Mouse (Mus musculus) limb, embryonic 13.5 days (tissue): Measurements from ENCODE around the gene Lrit3. TPM values are rescaled to one million over a fixed set of nuclear protein-coding genes. Genes with fewer than 3 reads are reported as not detected.

Experiments
- ATAC-seq: fragments of 200-750 bp; cut with Nextera tagmentation; 2 replicates; pipeline ENCODE4 v1.8.0; 2017; ENCODE audit warnings: low read depth, moderate number of reproducible peaks, moderate TSS enrichment; ENCODE audit not compliant: low FRiP score
- H3K27ac ChIP-seq: fragments of 300-500 bp; sonication (generic); 2 replicates; pipeline ENCODE4 v1.5.1; 2015; ENCODE audit warnings: inconsistent platforms, mild to moderate bottlenecking, moderate library complexity
- H3K27me3 ChIP-seq: fragments of 300-500 bp; sonication (generic); 2 replicates; pipeline ENCODE4 v1.6.1; 2015; ENCODE audit warnings: mild to moderate bottlenecking, inconsistent platforms
- H3K36me3 ChIP-seq: fragments of 300-500 bp; sonication (generic); 2 replicates; pipeline ENCODE4 v1.6.1; 2015; ENCODE audit warnings: inconsistent platforms, mild to moderate bottlenecking, moderate library complexity
- H3K4me1 ChIP-seq: fragments of 300-500 bp; sonication (generic); 2 replicates; pipeline ENCODE4 v1.6.1; 2015; ENCODE audit warnings: inconsistent platforms
- H3K4me2 ChIP-seq: fragments of 300-500 bp; sonication (generic); replicated peaks from 2 replicates; pipeline ENCODE4 v1.6.1; 2015; ENCODE audit warnings: inconsistent platforms, mild to moderate bottlenecking, moderate library complexity
- H3K4me3 ChIP-seq: fragments of 300-500 bp; sonication (generic); 2 replicates; pipeline ENCODE4 v1.5.1; 2015; ENCODE audit warnings: moderate library complexity, mild to moderate bottlenecking, inconsistent platforms
- H3K9ac ChIP-seq: fragments of 300-500 bp; sonication (generic); 2 replicates; pipeline ENCODE4 v1.6.1; 2015; ENCODE audit warnings: mild to moderate bottlenecking, inconsistent platforms
- H3K9me3 ChIP-seq: fragments of 300-500 bp; sonication (generic); 2 replicates; pipeline ENCODE4 v1.6.1; 2016; ENCODE audit warnings: inconsistent platforms
- WGBS: fragments of 180-500 bp; shearing (Covaris S2); methylation state at CpG from one replicate; pipeline ENCODE4 v1.1.7; 2015; 5-methylcytosine and 5-hydroxymethylcytosine counted together
- polyA plus RNA-seq: library from polyadenylated mRNA; unstranded; fragments of >200 nt; fragmentation: Nextera tagmentation; extraction: Ambion mirVana; gene quantifications from 2 replicates; pipeline ENCODE4 v1.2.1, GENCODE M21; 2015

The Lrit3 gene
- polyA plus RNA-seq, result not detected in 2 replicates

GRCm38 (mm10) chr3:129803765-129804164 is at the start of gene Lrit3:
Lrit3 (minus strand) TSS chr3:129804030.
- WGBS, result 77% methylated on average over 10 of the region's 10 CpGs
- Histone ChIP-seq H3K9ac (no peak within 1 kb of the TSS), H3K4me2 (no peak within 1 kb of the TSS), H3K27me3 (no peaks in the 10 kb centered on the region), H3K36me3 (no peaks in the 10 kb centered on the region), H3K27ac (no peak within 1 kb of the TSS), H3K9me3 (no peaks in the 10 kb centered on the region), H3K4me1 (no peaks in the 10 kb centered on the region), H3K4me3 (no peak within 1 kb of the TSS)
- ATAC-seq, result no peak

- Histone ChIP-seq H3K4me1 (no peaks in the 10 kb centered on the region), H3K9me3 (no peaks in the 10 kb centered on the region), H3K27ac (no peak overlapping the region), H3K9ac (no peak overlapping the region), H3K4me3 (no peak overlapping the region), H3K4me2 (no peak overlapping the region), H3K27me3 (no peaks in the 10 kb centered on the region), H3K36me3 (no peaks in the 10 kb centered on the region)
- 85% methylated on average over 7 of the region's 7 CpGs for WGBS
- ATAC-seq, result no peak
Observed at GRCm38 (mm10) chr3:129846846-129847245, 43.0 kb upstream of the Lrit3 start.

GRCm38 (mm10) chr3:129845868-129846267 is 42.0 kb upstream of the Lrit3 start:
- Histone ChIP-seq H3K27me3 (no peaks in the 10 kb centered on the region), H3K4me1 (no peaks in the 10 kb centered on the region), H3K9me3 (no peaks in the 10 kb centered on the region), H3K36me3 (no peaks in the 10 kb centered on the region), H3K27ac (no peak overlapping the region), H3K9ac (no peak overlapping the region), H3K4me3 (no peak overlapping the region), H3K4me2 (no peak overlapping the region)
- ATAC-seq, result no peak
- WGBS, result 88% methylated on average over 2 of the region's 2 CpGs

GRCm38 (mm10) chr3:129838017-129838416 is 34.2 kb upstream of the Lrit3 start:
- ATAC-seq, result no peak
- 49% methylated on average over 6 of the region's 7 CpGs for whole genome bisulfite sequencing
- Histone ChIP-seq H3K27me3 (no peaks in the 10 kb centered on the region), H3K9me3 (no peaks in the 10 kb centered on the region), H3K4me2 (no peak overlapping the region), H3K36me3 (no peaks in the 10 kb centered on the region), H3K4me3 (no peak overlapping the region), H3K27ac (no peak overlapping the region), H3K4me1 (no peaks in the 10 kb centered on the region), H3K9ac (no peak overlapping the region)

GRCm38 (mm10) chr3:129836965-129837364 is 33.1 kb upstream of the Lrit3 start:
- Histone ChIP-seq H3K27me3 (no peaks in the 10 kb centered on the region), H3K4me2 (no peak overlapping the region), H3K9me3 (no peaks in the 10 kb centered on the region), H3K4me1 (no peaks in the 10 kb centered on the region), H3K4me3 (no peak overlapping the region), H3K36me3 (no peaks in the 10 kb centered on the region), H3K27ac (no peak overlapping the region), H3K9ac (no peak overlapping the region)
- WGBS, result 81% methylated on average over 6 of the region's 6 CpGs
- no peak for ATAC-seq

GRCm38 (mm10) chr3:129836051-129836697 is 32.3 kb upstream of the Lrit3 start:
- no peak overlapping the region for H3K27ac ChIP-seq
- WGBS, result 22% methylated on average over 11 of the region's 11 CpGs
- peak overlapping the region; percentile 34 for H3K4me2 ChIP-seq
- no peaks in the 10 kb centered on the region for H3K4me1 ChIP-seq
- H3K36me3 ChIP-seq, result no peaks in the 10 kb centered on the region
- H3K27me3 ChIP-seq, result no peaks in the 10 kb centered on the region
- ATAC-seq, result no peak
- no peak overlapping the region for H3K4me3 ChIP-seq
- peak overlapping the region; percentile 8; the same call in 1 of the 2 replicates for H3K9ac ChIP-seq
- H3K9me3 ChIP-seq, result no peaks in the 10 kb centered on the region

- Histone ChIP-seq H3K4me2 (peak within 1 kb of the TSS; percentile 34), H3K27ac (no peak within 1 kb of the TSS), H3K4me3 (no peak within 1 kb of the TSS), H3K9ac (peak within 1 kb of the TSS; percentile 8; the same call in 1 of the 2 replicates), H3K9me3 (no peaks in the 10 kb centered on the region), H3K4me1 (no peaks in the 10 kb centered on the region), H3K27me3 (no peaks in the 10 kb centered on the region), H3K36me3 (no peaks in the 10 kb centered on the region)
- WGBS, result 75% methylated on average over 6 of the region's 6 CpGs
- ATAC-seq, result no peak
Observed at GRCm38 (mm10) chr3:129835388-129835934, 31.6 kb upstream of the Lrit3 start, which contains the start of gene Cfi. Cfi (plus strand) TSS chr3:129835884.

- Histone ChIP-seq H3K36me3 (peaks cover 23% of the 10 kb centered on the region), H3K4me1 (peaks cover 11% of the 10 kb centered on the region), H3K4me2 (peak within 1 kb of the TSS; percentile 73), H3K4me3 (peak within 1 kb of the TSS; percentile 93), H3K9ac (peak within 1 kb of the TSS; percentile 86), H3K27ac (peak within 1 kb of the TSS; percentile 79), H3K27me3 (no peaks in the 10 kb centered on the region), H3K9me3 (no peaks in the 10 kb centered on the region)
- ATAC-seq, result peak; percentile 94
- 0% methylated on average over 60 of the region's 60 CpGs for WGBS
Observed at GRCm38 (mm10) chr3:129831035-129831568, 27.3 kb upstream of the Lrit3 start, which contains the start of gene Gar1. Gar1 (minus strand) TSS chr3:129831396.

- Histone ChIP-seq H3K27me3 (no peaks in the 10 kb centered on the region), H3K9ac (peak overlapping the region; percentile 86), H3K4me2 (peak overlapping the region; percentile 73), H3K9me3 (no peaks in the 10 kb centered on the region), H3K36me3 (peaks cover 28% of the 10 kb centered on the region), H3K27ac (peak overlapping the region; percentile 79), H3K4me3 (peak overlapping the region; percentile 93), H3K4me1 (peaks cover 11% of the 10 kb centered on the region)
- ATAC-seq, result no peak
- under 1% methylated on average over 42 of the region's 45 CpGs for WGBS
Observed at GRCm38 (mm10) chr3:129830626-129831025, 26.8 kb upstream of the Lrit3 start.

- Histone ChIP-seq H3K27ac (no peak overlapping the region), H3K9ac (no peak overlapping the region), H3K4me1 (peaks cover 11% of the 10 kb centered on the region), H3K9me3 (no peaks in the 10 kb centered on the region), H3K36me3 (peaks cover 48% of the 10 kb centered on the region), H3K4me3 (no peak overlapping the region), H3K4me2 (no peak overlapping the region), H3K27me3 (no peaks in the 10 kb centered on the region)
- 92% methylated on average over 5 of the region's 5 CpGs for WGBS
- ATAC-seq, result no peak
Observed at GRCm38 (mm10) chr3:129827691-129828090, 23.9 kb upstream of the Lrit3 start.

GRCm38 (mm10) chr3:129826691-129827090 is 22.9 kb upstream of the Lrit3 start:
- no peak for ATAC-seq
- Histone ChIP-seq H3K4me2 (no peak overlapping the region), H3K36me3 (peaks cover 48% of the 10 kb centered on the region), H3K4me1 (peaks cover 11% of the 10 kb centered on the region), H3K27ac (no peak overlapping the region), H3K4me3 (no peak overlapping the region), H3K9me3 (no peaks in the 10 kb centered on the region), H3K9ac (no peak overlapping the region), H3K27me3 (no peaks in the 10 kb centered on the region)
- WGBS, result 91% methylated on average over 10 of the region's 10 CpGs

- H3K27ac ChIP-seq, result no peak overlapping the region
- H3K4me2 ChIP-seq, result no peak overlapping the region
- H3K9me3 ChIP-seq, result no peaks in the 10 kb centered on the region
- no peak for ATAC-seq
- H3K9ac ChIP-seq, result no peak overlapping the region
- WGBS, result 91% methylated on average over 10 of the region's 10 CpGs
- no peak overlapping the region for H3K4me3 ChIP-seq
- H3K27me3 ChIP-seq, result no peaks in the 10 kb centered on the region
- peaks cover 7% of the 10 kb centered on the region for H3K4me1 ChIP-seq
- peaks cover 48% of the 10 kb centered on the region for H3K36me3 ChIP-seq
Observed at GRCm38 (mm10) chr3:129824891-129825290, 21.1 kb upstream of the Lrit3 start.
